Mouse (Mus musculus): ENCODE measurements around the gene Mpv17l.
A peak's percentile ranks its signal among the peaks of the same experiment; 100 is the strongest.
"Not testable (repeated sequence)": the region's sequence is repeated elsewhere in the genome, so short reads cannot be mapped to it uniquely, and the experiment has no call there.

Mpv17l gene

DNA sequence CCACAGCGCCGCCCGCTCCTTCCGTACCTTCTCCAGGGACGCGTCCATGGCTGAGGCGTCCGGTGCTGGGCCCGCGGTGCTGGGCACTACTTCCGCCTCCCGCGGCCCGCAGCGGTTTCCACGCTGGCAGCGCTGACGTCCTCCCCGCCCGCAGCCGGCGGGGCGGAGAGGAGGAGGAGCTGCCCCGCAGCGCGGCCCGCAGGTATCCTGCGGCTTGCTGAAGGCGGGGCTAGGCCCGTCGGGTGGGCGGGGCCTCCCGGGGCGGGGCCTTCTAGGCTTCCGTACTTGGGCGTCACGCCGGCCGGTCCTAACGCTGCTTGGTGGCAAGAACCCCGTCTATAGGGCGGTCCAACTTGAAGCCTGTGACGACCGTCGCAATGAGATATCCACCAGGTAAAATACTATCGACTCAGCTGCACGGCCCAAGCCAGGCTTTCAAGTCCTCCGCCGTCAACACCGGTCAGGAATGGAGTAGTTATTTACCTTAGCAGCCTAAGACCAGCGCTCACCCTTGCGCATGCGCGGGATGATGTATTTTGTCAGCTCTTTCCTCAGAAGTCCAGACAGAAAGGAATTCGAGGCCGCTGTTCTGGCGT is at the start of gene Mpv17l, which contains the start of gene Pdxdc1:
Gene Mpv17l, plus strand, starts transcription at position 274 of the 596 bp plus-strand sequence.
Gene Pdxdc1, minus strand, starts transcription at position 244 of the 596 bp plus-strand sequence.
- DNase-seq (ENCODE audit: low read depth, low spot score): peak; percentile 95

DNA sequence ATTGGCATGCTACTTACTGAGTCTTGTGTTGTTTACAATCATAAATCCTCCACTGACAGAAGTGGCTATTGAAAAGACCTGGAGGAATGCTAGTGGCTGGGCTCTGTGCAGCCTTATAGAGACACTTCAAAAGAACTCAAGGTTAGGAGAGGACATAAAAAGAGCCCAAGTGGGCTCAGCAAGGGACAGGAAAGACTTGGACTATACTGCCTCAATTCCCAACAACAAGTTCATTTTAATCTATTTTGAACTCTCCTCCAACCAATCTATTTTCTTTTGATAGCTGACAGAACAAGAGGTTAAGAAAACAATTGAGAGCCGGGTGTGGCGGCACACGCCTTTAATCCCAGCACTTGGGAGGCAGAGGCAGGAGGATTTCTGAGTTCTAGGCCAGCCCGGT is 49.1 kb upstream of the Mpv17l start:
- no peak for DNase-seq (ENCODE audit: low read depth, low spot score)

DNA sequence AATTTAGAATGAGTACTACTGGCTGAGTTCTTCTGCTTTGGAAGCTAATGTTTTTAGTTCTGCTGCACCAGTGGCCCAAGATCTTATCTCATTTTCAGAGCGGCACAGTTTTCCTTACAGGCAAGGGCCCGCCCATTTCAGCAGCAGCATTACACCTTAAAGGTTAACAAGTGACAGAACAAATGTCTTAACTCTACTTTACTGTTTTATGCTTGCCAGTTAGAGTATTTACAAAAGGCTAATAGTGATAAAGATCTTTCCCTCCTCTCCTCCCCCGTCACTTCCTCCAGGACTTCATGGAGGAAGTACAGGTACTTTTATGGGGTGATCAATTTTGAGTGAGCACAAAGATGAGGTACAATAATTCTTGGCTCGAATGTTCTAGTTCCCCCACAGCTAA is 36.9 kb upstream of the Mpv17l start:
- DNase-seq (ENCODE audit: low read depth, low spot score): no peak

DNA sequence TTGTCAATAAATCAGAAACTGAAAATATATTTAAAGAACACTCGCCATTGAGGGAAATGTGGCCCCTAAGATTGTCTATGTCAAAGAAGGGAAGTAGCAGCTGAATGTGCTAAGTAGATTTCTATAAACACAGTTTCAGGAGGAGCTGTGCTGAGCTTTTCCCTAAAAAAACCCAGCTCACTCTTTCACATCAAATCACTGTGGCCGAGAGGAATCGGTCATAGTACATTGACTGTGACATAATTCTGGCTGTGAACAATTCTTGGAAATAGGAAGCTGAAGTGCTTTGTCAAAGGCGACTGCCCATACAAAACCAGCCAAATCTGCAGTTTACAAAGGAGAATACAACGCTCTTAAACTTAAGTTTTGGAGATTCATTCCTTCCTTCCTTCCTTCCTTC is 36.3 kb upstream of the Mpv17l start:
- no peak for DNase-seq (ENCODE audit: low read depth, low spot score)

DNA sequence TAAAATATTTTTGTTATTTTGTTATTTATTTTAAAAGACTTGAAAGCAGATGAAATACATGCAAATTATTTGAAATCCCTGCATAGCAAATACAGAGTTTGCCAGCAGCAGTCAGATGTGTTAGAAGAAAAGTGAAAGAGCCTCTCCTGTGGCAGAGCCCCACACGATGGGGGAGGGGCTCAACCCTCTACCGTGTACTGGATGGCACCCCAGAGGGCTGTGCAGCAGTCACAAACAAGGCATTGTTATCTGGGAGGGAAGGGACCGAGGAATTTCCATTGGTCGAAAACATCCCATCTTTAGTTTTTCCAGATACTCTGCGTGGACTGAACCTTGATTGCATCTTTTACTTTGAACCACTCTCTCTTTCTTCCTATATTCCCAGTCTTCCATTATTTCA is 35.6 kb upstream of the Mpv17l start:
- peak; percentile 39 for DNase-seq (ENCODE audit: low read depth, low spot score)

DNA sequence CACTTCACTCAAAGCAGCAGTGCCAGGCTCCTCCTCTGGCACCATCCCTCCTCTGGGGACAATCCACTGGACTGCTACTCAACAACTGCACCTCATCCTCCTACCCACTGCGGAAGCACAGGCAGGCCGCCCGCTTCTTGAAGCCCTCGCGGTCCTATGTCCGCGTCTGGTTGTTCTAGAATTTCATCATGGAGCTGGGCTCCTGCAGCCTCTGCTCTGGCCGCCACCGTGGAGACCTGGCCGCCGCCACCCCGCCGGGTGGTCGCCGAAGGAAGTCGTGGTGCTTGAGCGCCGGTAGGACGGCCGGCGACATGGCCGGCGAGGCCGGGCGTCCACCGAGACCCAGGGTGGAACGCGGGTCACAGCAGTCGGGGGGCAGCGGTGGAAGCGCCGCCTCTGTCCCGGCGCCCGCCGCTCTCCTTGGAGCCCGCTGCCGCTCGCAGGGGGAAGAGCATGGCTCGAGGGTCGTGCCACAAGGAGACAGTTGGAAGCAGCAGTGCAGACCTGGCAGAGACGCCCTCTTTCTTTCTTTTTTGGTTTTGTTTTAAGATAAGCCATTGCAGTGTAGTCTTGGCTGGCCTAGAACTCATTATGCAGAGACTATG is 34.9 kb upstream of the Mpv17l start:
- DNase-seq (ENCODE audit: low read depth, low spot score): peak; percentile 26

DNA sequence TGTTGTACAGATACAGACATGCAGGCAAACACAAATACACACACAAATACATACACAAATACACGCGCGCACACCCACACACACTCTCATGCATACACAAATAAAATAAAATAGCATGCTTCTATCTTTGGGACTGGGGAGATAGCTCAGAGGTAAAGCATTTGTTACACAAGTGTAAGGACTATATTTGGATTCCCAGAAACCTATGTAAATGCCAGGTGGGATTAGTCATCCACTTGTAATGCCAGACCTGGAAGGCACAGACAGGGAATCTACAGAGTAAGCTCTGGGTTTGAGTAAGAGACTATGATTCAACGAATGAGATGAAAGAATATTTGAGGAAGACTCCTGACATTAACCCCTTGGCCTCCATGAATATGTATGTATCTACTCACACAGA is 27.5 kb upstream of the Mpv17l start:
- DNase-seq (ENCODE audit: low read depth, low spot score): no peak

DNA sequence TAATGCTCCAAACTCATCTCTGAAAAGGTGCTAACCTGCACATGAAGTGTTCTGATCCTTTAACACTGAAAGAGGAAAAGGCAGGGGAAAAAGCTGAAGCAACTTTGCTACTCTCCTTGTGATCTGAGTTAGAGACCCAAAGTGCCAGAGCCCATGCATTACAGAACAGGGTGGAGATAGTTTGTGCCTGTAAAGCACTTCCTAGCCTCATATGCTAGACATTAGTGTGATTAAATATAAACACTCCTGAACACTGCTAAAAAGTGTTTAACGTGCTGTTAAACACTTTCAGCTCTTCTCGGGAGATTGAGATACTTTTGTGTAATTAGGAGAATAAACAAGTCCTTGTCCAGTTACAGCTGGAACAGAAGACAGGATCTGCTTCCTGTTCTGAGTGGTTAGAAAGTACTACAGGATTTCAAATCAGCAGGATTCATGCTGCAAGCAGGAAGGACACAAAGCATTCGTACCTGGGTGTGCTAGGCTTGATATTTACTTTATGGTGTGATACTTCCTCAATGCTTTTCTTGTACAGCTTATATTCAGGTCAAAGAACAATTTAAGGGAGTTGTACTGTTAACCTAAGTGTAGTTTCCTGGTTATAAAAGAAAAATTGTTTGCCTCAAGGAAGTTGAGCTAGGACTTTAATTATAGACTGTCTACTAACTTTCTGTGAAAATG is 19.7 kb upstream of the Mpv17l start:
- no peak for DNase-seq (ENCODE audit: low read depth, low spot score)

DNA sequence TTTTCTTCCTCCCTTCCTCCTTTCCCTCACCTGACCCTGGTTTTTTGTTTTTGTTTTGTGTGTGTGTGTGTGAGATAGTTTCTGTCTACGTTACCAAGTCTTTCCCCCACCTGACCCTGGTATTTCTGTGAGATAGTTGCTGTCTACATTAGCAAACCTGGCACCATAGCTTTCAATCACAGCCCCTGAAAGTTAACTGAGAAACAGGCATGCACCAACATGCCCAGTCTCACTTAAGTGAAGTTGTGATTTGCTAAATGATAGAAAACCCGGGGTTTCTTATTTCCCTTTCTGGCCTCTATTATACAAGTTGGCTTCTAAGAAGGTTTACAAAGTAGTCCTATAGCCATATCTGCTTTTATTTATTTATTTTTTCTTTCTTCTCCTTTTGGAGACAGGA is 12.5 kb upstream of the Mpv17l start:
- no peak for DNase-seq (ENCODE audit: low read depth, low spot score)

DNA sequence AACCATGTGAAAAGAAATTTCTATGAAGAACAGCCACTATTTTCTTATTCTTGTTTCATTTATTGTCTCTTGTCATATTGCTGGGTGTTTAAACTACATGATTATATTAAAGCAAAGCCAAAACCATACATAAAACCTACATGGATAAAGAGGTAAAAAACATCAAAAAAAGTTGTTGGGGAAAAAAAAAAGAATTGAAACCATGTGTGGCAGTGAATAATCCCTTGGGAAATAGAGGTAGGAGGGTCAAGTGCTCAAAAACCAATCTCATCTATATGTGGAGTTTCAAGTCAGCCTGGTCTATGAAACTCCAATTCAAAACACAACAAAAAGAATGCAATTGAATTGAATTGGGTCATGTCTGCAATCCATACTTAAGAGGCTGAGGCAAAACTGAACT is 10.1 kb upstream of the Mpv17l start:
- DNase-seq (ENCODE audit: low read depth, low spot score): no peak

DNA sequence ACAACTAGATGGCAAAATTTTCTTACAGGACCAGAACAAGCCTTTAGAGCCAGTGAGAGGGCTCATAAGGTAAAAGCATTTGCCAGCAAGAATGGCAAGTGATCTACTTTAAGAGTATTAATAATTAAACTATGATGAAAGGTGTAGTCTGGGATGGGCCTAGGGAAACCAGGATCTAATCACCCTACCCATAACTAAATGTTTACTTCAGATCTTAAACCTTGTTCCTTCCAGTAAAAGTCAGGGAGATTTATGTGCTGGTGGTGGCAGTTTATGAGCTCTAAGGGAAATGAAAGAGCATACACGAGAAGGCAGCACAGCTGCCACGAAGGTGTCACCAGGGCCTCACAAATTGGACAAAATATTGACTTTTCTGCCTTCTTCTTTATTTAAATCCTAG is 8.9 kb upstream of the Mpv17l start:
- no peak for DNase-seq (ENCODE audit: low read depth, low spot score)

DNA sequence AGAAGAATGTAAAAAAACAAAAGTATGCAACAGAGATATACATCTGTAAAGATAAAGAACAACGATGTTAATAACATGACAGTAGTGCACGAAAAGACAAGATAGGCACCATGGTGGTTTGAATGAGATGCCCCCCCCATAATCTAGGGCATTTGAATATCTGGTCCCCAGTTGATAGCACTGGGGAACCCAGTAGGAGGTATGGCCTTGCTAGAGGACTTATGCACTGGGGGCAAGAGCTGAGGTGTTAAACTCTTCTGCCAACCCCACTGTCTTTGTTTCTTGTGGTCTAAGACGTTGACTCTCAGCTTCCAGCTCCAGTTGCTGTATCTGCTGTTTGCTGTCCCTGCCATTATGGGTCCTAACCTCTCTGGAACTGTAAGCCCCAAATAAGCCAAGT is 7.2 kb upstream of the Mpv17l start:
- no peak for DNase-seq (ENCODE audit: low read depth, low spot score)

DNA sequence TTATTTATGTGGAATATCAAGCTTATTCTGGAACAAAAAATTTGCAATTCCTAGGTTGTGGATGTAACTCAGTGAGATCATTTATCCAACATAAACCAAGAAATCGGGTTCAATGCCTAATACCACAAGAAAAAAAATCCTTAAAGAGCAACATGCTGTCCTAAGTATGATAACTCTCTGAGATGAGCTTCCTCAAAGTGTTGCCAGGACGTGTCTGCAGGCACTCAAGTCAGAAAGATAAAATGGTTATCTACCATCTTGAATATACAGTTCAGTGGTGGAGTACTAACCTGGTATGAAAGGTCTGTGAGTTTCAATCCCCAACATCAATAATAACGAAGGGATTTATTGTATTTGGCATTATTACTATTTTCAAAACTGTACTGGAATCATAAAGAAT is 6.6 kb upstream of the Mpv17l start:
- no peak for DNase-seq (ENCODE audit: low read depth, low spot score)

DNA sequence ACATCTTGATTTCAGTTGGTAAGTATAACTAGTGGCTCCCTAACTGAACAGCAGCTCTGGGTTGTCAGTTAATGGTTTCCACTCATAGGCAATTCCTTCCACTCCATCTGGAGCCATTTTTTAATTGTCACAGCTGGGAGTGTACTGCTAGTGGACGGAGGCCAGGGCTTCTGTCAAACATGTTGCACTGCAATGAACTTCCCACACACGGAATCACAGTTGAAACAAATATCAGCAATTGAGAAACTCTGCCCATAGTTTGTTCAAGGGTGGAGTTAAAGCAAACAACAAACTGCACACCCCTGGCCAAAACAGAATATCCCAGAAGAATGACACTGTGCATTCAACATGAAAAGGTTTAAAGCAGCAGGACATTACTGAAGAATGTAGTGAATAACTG is 4.0 kb upstream of the Mpv17l start:
- no peak for DNase-seq (ENCODE audit: low read depth, low spot score)

DNA sequence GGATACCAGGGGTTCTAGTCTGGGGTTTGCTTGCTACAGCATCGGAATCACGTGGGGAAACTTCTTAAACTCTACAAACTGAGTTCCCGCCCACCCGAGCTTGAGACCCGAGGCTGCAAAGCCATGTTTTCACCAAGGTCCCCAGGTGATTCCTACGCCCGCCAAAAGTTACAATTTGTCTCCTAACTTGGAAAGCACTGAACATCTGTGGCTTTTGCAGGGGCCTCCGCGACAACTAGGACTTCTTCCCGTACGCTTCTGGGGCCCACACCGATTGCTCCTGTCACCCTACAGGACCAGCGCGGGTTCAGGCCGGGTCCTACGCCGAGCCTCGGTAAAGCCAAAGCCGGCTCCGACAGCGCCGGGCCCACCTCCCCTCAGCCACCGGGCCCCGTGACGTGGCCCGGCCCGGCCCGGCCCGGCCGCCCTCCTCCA is 547 bp upstream of the Mpv17l start:
- peak; percentile 29 for DNase-seq (ENCODE audit: low read depth, low spot score)

DNA sequence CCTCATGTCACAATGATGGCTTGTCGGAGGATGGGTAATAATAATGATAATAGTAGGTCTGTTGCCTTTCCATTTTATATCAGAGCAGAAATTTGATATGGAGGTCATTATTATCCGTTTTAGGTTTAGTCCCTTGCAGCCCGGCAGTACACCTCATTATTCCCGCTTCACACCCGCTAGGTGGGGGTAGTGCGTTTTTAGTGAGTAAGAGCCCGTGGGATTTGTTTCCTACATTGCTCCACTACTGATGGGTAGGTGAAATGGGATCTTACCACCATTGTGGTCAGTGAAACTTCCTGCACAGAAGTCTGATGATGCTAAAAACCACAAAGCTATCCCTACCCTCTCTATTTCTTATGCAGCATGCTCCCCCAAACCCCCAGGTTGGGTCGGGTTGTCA is 527 bp downstream of the Mpv17l start:
- no peak for DNase-seq (ENCODE audit: low read depth, low spot score)

DNA sequence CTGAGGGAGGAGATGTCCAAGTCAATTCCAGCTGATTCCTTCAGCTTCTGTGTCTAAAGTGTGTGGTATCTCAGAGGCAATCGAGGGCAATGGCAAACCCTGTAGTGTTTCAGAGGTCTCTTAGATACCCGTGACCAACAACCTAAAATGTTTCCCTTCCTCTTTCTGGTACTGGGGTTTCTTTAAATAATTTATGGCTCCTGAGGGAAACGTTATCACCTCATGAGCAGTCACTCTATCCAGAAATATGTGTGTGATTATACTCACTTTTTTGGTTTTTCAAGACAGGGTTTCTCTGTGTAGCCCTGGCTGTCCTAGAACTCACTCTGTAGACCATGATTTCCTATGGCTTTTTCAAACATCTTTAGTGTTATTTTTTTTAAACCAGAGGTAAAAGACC is 4.3 kb downstream of the Mpv17l start:
- DNase-seq (ENCODE audit: low read depth, low spot score): no peak

DNA sequence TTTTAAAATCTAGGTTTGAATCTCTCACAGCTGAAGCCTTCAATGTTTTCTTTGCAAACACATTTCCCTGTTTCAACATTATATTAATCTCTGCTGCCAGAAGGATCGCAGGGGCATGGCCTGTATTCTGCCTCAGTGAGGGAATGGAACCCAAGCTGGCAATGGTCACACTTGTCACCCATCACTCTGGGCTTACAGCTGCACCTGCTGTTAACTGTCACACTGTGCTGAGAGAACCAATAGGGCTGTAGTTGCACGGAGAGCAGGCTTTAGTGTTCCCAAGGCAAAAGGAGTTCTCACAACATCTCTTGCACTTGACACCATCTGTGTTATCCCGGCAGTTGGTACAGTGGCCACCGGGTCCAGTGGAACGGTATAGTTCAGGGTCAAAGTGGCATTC is 17.1 kb downstream of the Mpv17l start:
- no peak for DNase-seq (ENCODE audit: low read depth, low spot score)

DNA sequence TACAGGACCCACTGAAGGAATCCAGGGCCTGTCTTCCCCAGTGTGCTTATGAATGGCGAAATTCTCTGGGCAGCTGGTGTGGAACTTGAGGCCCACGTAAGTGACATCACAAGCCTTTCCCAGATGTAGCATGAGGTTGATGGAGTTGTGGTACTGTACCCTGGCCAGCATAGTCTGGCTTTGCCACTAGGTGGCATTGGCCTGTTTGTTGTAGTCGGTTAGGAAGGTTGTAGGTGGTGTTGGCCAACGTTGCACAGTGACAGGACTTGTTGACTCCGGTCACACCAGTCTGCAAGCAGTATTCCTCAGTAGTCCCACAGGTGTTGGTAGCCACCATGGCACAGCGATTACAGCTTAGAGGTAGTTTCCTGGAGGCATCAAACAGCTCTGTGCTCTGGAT is 18.1 kb downstream of the Mpv17l start:
- DNase-seq (ENCODE audit: low read depth, low spot score): no peak

DNA sequence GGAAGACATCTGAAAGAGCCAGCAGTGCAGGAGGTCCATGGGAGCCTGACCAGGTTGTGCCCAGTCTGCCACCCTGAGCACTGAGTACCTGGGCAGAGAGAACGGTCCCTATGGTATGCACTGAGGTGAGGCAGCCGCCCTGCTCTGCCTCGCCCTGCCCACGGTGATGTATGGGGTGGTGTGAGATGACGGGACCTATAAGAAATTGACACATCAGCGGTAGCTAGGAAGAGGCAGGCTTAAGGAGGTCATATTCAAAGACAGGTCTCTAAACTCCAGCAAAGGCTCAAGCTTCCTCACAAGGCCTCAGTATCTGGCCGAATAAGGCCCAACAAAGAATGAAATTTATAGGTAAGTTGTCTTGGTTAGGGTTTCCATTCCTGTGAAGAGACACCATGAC is 18.8 kb downstream of the Mpv17l start:
- DNase-seq (ENCODE audit: low read depth, low spot score): no peak

DNA sequence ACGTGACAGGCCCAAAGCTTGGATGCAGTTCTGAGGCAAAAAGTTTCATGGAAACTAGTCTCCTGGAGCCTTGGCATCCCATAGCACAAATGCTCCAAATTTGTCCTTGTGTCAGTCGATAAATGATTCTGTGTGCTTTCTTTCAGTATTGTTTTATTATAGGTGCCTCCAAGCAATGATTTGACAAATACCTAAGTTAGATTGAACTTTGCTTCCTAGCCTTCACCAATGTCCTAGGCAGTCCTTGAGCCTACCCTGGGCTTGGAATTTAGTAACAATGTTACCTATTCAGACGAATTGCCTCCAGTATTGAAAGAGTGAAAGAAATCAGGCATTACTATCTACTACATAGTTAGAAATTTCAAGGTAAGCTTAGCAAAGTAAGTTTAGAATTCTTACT is 19.5 kb downstream of the Mpv17l start:
- not testable (repeated sequence) for DNase-seq (ENCODE audit: low read depth, low spot score)

DNA sequence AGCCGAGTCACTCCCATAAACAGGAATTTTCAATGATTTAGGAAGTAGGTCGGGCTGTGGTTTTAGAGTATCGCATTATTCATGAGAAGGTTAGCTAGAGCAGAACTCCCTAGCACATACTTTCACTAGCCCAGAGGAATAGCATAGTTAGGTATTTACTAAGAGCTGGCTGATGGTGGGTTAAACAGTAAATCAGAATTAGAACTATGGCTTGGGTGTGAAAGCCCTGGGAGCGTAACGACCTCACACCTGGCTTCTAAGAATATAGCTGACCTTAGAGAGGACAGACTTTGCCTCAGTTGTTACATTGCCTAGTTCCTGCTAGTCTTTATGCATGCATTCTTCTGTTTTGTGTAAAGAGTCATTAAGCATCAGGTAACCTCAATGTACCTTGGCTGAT is 20.0 kb downstream of the Mpv17l start:
- DNase-seq (ENCODE audit: low read depth, low spot score): not testable (repeated sequence)

DNA sequence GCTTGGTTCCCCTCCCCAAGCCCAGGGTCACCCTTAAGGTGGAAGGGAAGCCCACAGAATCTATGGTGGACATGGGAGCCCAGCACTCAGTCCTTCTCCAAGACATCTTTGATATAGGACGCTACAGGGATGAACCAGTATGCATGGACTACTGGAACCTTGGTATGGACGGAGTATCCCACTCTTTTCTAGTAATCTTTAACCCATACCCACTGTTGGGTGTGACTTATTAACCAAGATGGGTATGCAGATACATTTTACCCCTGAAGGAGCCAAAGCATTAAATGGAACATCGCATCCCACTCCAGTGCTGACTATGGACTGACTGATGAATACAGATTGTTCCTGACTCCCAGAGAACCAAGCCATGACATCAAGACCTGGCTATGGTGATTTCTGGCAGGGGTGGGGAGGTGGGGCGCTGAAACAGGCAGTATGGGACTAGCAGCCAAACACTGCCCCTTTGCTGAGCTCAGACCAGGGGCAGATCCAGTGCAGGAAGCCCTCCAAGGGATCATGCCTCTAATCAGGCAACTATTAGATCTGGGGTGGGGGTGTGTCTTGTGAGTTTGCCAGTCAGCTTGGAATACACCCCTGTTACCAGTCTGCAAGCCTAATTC is 24.6 kb downstream of the Mpv17l start:
- no peak for DNase-seq (ENCODE audit: low read depth, low spot score)

Measured in mesoderm, embryonic 11.5 days (tissue).